Mouse (Mus musculus) thymus, postnatal 14 days (tissue): ENCODE measurements around the gene Scgb2b7.
"Not testable (repeated sequence)": the region's sequence is repeated elsewhere in the genome, so short reads cannot be mapped to it uniquely, and the experiment has no call there.

Experiments used
- DNase-seq: peaks from one replicate; pipeline ENCODE4 v3.0.0; 2021

Scgb2b7 gene

DNA sequence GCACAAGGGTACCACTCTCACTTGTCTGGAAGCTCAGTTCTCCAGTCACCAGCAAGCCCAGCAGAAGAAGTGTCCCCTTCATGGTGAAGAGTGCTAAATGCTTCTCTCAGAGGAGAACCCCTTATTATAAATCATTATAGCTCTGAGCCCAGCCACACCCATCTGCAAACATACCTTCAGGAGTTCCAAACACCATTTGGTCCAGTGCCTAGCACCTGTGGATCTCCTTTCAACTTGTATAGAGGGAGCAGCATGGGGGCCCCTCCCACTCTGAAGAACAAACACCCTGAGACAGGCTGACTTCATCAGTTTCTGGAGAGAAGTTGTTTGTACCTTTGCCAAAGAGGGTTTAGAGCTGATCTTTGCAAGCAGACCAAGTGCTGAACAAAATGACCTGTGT lies at the start of gene Scgb2b7:
Scgb2b7 (minus strand) TSS at position 101 of the 400 bp plus-strand sequence.
- not testable (repeated sequence) for DNase-seq

DNA sequence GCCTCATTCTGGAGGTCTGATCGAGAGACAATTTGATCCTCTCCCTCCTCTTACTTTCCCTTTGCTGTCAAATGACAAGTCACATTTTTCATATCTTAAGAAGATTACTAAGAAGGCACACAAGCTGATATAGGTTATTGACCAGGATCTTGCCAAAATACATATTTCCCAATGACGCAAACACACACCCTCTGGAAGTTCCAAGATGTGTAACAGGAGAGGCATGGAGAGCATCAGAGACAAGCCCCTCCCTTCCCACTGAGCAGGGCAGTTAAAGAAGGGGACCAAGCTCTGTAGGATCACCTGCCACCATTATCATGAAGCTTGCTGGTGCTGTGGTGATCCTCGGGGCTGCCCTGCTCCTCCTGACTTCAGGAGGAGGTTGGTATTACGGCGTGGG lies 6.8 kb upstream of the Scgb2b7 start, which contains the start of gene Scgb1b7:
Scgb1b7 (plus strand) TSS at position 301 of the 400 bp plus-strand sequence.
- not testable (repeated sequence) for DNase-seq
